Mouse (Mus musculus) cortical plate, adult 2 months (tissue): ENCODE measurements at regions not wholly inside any gene's neighbourhood (a gene's known extent, or its start where the extent isn't known, plus 50 kb on each side); places are given as distances from the start of the nearest gene placed in this dataset.

Experiments used
- CTCF ChIP-seq: fragments of 200-500 bp; IDR thresholded peaks from 2 replicates; pipeline ENCODE4 v1.5.1; 2011; ENCODE audit warnings: mild to moderate bottlenecking, control low read depth, low read length; ENCODE audit not compliant: insufficient read depth; ENCODE audit errors: extremely low read depth
- POLR2A ChIP-seq: fragments of 200-500 bp; IDR thresholded peaks from 2 replicates; pipeline ENCODE4 v1.6.1; 2011; ENCODE audit warnings: mild to moderate bottlenecking, low read length, control low read depth; ENCODE audit not compliant: insufficient read depth; ENCODE audit errors: extremely low read depth

- TF ChIP-seq CTCF (no peak), POLR2A (no peak)
These were observed 105.0 kb upstream of the Ly86 start for GRCm38 (mm10) chr13:37240048-37240447.
